Mouse (Mus musculus): ENCODE results near the gene Eif3l.

Eif3l gene

DNA sequence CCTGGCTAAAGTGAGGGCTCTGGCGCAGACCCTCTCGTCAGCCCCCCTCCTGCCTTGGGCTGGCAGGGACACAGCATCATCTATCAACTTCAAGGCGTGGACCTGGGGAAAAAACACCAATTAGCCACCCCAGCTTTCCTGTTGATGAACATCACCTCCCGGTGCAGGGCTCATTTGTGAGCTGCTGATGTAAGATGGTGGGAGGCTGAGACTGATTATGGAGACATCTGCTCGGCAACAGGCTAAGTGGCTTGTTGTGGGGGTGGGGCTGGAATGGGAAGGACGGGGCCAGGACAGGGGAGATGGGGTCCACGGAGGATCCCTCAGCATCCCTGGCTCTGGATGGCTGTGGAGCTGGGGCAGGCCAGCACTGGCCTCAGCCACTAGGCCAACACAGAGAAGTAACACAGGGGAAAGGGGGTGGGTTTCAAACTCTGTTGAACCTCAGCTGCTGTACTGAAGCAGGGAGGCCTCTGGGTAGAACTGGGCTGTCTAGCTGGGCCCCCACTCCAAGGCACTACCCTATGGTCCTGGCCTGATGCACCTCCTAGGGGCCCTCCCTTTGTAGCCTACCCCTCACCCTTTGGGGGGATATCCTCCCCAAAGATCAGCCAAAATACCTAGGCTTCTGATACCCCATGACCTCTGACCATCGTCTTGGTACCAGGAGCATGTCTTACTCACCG lies 24.7 kb upstream of the Eif3l start:
- no peak for DNase-seq (ENCODE audit: low read depth, low spot score)

DNA sequence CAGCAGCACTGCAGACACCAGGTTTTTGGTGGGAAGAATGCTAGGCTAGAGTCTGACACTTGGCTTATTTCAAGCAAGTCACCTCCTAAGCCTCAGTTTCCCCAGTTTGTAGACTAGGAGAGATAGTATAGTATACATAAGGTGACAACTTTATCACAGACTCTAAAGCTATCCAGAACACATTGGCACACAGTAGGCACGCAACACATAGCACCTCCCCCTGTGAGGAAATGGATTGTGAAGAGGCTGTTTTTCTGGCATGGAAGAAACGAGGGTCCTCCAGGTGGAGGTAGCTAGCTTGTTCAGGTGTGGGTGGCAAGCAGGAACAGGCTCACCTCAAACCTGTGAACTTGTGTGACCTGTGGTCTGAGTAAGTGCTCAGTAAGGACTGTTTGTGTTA lies 24.0 kb upstream of the Eif3l start:
- no peak for DNase-seq (ENCODE audit: low read depth, low spot score)

DNA sequence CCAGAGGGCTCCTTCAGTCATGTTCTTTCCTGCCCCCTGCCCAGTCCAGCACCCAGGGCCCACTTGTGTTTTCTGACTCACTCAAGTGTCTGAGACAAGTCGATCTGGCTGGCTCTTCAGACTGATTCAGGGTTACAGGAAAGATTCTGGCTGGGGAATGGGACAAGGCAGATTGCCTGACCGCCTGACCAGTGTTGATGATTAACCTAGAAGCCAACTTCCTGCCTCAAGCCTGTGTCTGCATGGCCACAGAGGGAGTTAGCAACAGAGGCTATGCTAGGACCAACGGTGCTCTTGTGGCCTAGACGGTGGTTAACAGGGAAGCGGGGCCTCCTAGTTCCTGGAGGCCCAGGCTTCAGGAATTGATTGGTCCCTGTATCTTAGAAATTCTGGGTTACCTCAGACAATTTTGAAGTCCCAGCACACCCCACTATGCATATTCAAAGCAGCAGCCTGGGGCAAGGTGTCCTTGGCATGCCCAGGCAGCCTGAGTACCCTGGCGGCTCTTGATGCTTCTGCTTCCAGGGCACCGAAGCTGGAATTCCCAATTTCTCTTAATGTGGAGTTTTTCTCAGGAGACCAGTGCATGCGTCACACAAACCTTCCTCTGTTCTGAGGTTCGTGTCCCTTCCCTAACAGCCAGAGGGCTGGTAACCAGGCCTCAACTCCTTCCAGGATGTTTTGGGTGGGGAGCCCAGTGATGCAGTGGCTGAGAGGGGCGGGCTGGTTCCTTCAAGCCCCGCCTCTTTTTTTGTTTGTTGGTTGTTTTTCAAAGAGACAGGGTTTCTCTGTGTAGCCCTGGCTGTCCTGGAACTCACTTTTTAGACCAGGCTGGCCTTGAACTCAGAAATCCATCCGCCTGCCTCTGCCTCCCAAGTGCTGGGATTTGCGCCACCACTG lies 23.3 kb upstream of the Eif3l start:
- peak; percentile 27 for DNase-seq (ENCODE audit: low read depth, low spot score)

DNA sequence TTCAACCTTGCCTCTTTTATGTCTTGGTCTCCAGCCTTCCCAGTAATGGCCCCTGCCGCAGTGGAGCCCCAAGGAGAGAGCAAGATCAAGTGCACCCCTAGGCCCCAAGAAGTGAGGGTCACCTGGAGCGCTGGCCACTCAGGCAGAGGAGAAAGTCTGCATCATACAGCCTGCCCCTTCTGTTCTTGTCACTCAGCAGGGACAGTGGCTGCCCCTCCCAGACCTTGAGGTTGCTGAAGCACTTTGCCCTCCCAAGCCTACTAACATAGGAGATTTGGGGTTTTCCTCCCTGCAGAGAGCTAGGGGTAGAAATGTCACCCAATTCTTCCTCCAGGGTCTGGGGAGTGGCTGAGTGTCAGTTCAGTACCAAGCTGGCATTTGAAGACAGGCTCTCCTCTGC lies 22.6 kb upstream of the Eif3l start:
- no peak for DNase-seq (ENCODE audit: low read depth, low spot score)

DNA sequence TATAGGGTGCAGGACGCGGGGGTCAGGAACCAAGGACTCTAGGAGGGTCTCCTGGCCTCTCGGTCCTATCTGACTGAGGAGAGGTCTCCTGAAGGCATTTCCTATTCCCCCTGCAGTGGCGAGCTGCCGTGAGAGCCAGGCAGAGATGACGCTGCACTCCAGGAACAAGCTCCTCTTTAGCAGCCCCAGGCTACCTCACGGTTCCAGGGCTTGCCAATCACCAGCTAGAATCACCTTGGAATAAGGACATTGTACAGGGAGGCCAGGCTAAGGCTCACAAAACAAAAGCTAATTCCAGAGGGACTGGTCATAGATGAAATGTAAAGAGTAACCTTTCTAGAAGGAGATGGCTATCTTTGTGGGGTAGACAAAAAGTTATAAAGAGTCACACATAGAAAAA lies 18.4 kb upstream of the Eif3l start:
- DNase-seq (ENCODE audit: low read depth, low spot score), result no peak

DNA sequence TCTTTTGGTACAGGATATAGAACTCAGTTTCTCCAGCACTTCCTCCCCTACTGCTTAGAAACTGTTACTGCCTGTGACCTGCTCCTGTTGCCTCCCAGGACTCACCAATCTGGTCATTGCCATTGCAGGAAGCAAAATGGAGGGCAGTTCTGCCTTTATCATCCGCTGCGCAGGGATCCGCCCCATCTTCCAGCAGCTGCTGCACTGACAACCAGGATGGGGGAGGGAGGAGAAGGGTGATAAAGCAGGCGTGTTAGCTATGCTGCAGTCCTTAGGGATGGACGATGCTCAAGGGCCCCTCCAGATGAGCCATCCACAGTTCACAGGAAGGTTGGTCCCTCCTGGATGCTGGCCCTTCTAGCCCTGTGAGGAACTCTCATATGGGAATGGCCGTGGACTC lies 17.1 kb upstream of the Eif3l start:
- no peak for DNase-seq (ENCODE audit: low read depth, low spot score)

DNA sequence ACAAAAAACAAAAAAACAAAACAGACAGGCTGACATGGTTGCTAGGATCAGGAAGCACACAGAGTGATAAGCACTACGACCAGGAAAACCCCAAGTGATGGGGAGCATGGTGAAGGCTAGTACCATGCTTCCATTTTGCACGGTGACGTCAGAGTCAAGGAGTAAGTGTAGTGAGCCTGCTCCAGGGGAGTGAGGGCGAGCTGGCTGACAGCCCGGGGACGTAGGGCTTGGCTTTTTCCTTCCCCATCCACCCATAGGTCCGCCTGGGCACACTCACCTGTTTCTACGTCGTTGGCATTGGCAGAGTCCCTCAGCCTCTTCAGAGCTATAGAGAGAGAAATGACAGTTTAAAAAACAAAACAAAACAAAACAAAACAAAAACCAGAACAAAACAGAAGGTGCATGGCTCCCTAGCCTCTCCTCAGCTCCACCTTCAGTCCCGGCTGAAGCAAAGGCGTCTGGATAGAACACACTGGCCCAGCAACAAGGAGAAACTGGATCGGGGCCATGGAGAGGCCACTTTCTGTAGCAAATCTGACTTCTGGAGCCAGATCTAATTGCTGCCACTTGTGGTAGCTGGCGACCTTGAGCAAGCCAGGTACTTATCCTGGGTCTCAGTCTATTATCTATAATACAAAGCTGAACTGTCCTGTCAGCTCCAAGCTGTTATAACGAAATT lies 14.0 kb upstream of the Eif3l start:
- no peak for DNase-seq (ENCODE audit: low read depth, low spot score)

DNA sequence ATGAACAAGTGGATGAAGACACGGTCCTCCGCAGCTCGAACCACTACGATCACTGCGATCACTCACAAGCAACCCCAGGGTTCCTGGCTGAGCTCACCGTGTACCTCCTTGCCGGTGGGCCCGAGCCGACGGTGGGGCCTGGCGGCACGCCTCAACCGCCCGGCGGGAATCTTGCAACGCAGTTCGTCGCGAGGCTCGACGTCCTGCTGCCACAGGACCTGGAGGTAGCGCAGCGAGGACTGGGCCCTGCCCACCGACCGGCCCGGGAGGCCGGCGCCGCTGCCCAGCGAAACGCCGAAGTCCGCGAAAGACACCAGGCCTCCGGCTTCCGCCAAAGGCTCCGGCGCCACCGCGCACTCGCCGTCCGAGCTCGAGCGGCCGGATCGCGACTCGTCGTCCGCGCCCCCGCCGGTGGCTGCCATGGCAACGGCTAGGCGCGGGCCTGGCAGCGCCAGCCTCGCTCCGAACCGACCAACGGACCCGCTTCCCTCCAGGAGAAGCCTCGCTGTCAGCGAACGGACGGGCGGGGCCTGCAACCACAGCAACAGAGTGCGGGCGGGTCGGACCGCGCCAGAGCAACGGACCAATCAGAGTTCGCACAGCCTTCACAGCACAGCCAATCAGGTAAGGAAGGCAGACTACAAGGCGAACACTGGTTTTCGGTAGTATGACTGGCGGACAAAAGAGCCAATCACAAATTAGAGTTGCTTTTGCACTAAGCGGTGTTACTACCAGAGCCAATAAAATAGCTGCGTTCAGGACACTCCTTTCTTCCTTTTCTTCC lies 12.4 kb upstream of the Eif3l start, which contains the start of gene Ankrd54:
Gene Ankrd54, minus strand, starts transcription at position 518 of the 784 bp plus-strand sequence.
- peak; percentile 100 for DNase-seq (ENCODE audit: low read depth, low spot score)

DNA sequence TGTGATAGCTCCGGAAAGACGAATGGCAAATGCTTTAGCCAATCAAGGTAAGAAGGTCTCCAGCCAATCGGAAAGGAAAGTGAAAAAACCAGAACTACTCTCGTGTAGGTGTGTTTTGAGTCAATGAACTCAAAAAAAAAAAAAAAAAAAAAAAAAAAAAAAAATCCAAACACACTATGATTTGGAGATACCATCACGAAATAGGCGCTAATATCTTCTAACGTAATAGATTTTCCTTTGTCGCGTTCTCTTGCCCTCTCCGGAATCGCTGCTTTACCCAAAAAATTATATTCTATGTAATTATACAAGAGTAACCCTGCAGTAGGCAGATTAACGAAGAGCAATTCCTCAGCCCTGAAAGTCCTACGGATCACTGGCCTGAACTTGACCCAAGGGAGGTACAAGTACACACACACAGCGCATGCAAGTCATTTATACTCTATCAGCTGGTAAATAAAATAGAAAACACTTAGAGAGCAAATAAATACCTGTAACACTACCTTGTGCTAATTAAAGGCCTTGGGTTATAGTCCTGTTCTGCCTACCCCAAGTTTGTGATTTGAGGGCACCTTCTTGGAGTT lies 11.7 kb upstream of the Eif3l start:
- no peak for DNase-seq (ENCODE audit: low read depth, low spot score)

DNA sequence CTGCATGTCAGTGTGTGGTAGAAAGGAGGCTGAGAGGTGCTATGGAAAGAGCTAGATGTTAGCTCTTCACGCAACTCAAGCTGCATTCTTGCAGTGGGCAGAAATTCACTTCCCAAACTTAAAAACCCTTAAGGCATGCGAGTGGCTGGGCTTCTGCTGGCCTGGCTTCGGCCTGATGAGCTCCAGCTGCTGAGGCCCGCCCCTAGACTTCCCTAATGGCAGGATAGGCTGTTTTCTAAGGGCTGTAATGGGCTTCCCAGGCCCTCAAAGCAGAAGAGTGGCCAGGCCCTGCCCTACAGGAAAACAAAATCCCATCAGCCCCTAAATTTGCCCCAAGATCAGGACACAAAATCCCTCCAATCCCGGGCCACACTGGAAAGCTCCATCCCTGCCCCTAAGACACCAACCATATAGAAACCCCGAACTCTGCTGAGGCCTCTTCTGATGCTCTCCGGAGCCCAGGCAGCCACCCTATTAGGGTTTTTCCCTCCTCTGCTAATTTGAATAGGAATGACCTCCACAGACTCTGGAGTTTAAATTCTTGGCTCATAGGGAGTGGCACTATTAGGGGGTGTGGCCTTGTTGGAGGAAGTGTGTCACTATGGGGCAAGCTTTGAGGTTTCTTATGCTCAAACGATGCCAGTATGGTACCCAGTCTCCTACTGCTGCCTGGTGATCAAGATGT lies 9.8 kb upstream of the Eif3l start:
- DNase-seq (ENCODE audit: low read depth, low spot score), result no peak

DNA sequence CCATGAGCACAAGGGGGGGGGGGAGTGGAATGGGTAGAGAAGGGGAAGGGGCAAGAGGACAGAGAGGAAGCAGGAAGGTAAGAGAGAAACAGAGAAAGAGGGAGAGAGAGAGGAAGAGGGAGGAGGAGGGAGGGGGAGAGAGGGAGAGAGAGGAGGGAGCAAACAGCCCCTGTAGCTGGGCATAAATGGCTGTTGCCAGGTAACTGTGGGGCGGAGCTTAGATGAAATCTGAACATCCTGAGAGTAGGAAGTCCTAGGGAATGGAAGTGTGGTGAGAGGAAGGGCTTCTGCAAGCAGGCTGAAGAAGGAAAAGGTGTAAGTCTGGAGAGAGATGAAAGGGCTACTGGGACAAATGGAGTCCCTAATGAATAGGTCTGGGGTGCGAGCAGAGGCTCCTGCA lies 8.7 kb upstream of the Eif3l start:
- no peak for DNase-seq (ENCODE audit: low read depth, low spot score)

DNA sequence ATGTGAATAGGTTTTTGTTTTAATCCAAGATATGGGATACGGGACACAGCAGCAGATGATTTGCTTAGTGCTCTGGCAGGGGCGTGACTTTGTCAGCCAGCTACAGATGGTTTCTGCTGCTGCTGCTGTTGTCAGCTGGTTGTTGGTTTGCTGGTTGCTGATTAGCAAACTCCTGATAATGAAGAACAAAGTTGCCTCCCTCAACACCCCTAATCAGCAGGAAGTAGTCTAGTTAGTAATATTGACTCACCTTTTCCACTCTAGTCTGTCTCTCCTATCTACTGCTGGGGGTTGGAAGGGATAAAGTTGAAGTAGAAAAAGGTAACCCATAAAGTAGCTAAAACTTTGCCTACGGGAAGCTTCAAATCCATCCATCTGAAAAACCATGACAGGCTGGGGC lies 7.3 kb upstream of the Eif3l start:
- no peak for DNase-seq (ENCODE audit: low read depth, low spot score)

DNA sequence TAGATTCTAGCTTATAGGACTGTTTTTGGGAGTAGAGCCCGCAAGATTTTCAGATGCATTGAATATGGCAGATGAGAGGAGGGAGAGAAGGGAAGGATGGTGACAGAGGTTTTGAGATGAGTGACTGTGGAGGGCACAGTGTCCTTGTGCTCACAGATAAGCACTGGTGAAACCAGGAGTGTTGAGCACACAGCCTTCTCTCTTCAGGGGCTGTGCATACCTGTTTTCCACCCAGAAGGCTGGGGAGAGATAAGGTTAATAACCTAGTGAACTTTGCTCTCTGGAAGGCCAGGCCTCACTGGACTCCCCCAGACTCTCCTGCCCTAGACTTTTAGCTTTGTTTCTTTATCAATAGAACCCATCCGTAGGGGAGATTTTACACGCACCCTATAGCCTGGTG lies 6.6 kb upstream of the Eif3l start:
- DNase-seq (ENCODE audit: low read depth, low spot score), result no peak

DNA sequence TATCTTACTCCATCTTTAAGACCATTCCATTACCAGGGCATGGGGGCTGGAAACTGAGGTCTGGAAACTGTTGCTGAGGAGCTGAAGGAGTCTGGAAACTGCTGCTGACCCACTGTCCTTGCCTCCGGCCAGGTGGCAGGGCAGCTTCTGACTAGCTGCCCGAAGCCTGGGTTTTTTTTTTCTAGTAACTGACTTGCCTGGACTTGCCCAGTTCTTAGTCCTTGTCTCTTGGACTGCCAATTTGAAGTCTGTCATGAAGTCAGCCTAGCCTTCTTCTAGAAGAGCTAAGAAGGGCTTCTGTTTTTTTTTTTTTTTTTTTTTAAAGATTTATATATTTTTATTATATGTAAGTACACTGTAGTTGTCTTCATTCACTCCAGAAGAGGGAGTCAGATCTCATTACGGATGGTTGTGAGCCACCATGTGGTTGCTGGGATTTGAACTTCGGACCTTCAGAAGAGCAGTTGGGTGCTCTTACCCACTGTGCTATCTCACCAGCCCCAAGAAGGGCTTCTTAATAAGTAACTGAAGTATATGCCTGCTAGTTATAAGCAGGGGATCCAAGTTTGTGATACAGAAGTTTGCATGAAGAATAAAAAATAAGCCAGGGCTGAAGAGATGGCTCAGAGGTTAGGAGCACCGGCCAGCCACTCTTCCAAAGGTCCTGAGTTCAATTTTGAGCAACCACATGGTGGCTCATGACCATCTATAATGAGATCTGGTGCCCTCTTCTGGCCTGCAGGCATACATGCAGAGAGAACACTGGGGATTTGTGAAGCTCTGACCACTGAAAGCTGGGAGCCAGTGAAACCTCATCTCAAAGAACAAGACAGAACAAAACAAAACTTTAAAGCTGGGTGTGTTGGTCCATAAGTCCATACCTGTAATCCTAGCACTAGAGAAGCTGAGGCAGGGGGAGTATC lies 3.6 kb upstream of the Eif3l start:
- no peak for DNase-seq (ENCODE audit: low read depth, low spot score)

DNA sequence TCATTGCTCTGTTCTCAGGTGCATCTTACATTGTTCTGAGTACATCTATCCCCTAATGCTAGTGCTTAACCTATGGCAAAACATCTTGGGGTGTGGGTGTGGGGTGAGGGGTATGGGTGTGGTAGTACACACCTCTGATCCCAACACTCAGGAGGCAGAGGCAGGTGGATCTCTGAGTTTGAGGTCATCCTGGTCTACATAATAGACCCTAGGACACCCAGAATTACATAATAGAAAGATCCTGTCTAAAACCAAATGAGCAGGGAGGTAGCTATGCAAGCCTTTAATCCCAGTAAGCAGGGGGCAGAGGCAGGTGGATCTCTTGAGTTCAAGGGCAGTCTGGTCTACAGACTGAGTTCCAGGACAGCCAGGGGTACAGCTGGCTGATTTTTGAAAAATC lies 1.2 kb upstream of the Eif3l start:
- DNase-seq (ENCODE audit: low read depth, low spot score), result no peak

DNA sequence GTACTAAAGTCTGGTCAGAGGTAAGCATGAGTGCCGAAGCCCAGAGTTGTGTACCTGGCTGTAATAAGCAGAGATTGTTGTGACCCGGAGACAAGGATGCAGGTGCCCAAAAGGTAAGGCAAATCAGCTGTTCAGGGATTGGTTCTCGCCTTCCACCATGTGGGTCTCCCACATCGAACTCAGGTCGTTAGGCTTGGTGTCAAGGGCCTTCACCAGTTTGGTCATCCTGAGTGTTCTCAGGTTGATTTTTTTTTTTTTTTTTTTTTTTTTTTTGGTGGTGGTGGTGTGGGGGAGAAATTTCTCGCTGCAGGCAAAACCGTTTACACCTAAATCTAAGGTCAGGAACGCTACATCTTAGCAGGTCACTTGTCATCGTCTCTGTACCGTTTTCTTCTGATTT lies 533 bp upstream of the Eif3l start:
- no peak for DNase-seq (ENCODE audit: low read depth, low spot score)

DNA sequence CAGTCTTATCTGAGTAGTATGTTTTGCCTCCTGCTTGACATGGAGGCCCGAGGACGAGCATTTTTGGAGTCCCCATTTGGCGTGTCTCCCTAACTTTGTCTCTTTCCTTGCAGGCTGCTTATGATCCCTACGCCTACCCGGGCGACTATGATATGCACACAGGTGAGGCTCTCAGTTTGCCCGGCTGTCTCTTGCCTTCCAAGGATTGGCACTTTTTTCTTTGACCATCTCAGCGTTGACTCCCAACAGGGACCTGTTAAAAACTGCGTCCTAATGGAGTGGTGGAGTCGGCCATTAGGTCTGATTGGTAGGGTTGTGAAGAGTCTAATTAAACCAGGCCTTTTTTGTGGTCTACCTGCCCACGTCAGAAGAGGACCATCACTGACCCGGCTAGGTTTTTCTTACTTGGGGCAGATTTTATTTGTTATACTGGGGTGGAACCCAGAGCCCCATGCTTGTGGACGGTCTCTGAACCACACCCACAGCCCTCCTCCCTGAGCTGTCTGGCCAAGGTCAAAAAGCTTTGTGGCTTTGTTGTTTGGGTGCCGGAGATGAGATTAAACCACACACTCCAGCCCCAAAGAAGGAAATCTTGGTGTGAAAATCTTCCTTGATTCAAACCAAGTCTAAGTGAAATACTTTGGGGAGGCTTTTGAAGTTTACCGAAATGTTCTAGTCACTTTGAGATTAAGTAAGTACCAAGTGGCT lies 833 bp downstream of the Eif3l start:
- no peak for DNase-seq (ENCODE audit: low read depth, low spot score)

DNA sequence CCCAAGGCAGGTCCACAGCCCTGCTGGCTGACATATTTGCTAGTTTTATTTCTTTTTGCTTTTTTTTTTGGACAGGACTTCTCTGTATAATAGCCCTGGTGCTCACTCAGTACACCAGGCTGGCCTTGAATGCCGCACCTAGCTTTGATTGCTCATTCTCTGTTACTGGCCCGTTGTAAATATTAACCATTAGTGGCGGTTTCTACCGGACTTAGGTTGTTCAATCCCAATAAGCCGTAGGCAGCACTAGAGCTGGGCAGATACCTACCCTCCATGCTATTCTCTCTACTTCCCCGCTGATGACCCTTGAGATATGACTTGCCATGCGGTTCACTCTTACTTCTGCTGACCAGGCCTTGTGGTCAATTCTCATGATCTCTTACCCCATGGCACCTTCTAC lies 4.6 kb downstream of the Eif3l start:
- no peak for DNase-seq (ENCODE audit: low read depth, low spot score)

DNA sequence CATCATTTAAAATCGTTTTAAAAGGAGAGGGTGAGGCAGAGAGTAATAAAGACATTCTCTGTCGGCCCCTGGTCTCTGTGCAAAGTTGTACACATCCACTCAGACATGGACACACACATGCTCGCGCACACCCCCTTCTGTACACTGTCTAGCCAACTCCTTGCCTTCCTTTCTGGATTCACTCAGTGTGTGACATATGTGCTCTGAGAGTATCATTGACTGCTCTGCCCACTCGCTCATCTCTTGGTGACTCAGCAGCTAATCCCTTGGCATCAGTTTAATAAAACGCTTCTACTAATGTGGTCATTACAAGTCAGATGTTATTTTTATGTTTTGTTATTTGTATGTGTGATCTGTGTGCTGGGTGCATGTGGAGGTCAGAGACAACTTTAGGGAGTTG lies 17.3 kb downstream of the Eif3l start:
- no peak for DNase-seq (ENCODE audit: low read depth, low spot score)

Measured in skeletal muscle tissue, adult 2 months (tissue).